Mouse (Mus musculus) left cerebral cortex, adult 8-10 months (tissue): ENCODE data around the gene Gpr183. TPM values are rescaled to one million over a fixed set of nuclear protein-coding genes. Genes with fewer than 3 reads are reported as not detected.

Experiments used
- DNase-seq, 2 experiments: peaks; one replicate each; pipeline ENCODE4 v3.0.0; 2022; ENCODE audit warnings: low spot score in 2 of 2
- total RNA-seq, 4 experiments: library from RNA; stranded (reverse); gene quantifications; 2 replicates each; pipeline ENCODE4 v1.2.4; 2022

Gene Gpr183
- total RNA-seq, 4 experiments from 2014 or later, result 0.44 to 2.6 (median 1.2) TPM

DNA sequence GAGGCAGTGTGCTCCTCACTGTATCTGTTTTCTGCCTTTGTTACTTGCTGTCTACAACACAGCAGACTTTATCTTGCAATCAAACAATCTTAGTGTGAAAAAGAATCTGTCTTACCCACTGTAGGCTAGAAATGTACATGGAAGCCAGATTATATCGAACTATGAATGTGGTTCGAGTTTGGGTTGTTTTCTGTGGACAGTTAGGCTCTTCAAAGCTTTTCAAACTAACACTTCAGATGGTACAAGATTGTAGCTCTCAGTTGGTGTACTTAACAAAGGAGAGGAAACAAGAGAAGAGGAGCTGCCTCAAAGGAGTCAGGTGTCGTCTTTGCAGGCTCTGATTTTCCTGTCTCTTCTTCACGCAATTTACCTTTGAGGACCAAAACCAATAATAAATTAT, 22.7 kb upstream of the Gpr183 start:
- no peak for DNase-seq

- no peak for DNase-seq
These were observed 22.3 kb upstream of the Gpr183 start for GRCm38 (mm10) chr14:121987287-121987686.

- no peak for DNase-seq
These were observed 21.0 kb upstream of the Gpr183 start for GRCm38 (mm10) chr14:121986028-121986427.

GRCm38 (mm10) chr14:121985477-121985876, 20.5 kb upstream of the Gpr183 start:
- no peak for DNase-seq

DNA sequence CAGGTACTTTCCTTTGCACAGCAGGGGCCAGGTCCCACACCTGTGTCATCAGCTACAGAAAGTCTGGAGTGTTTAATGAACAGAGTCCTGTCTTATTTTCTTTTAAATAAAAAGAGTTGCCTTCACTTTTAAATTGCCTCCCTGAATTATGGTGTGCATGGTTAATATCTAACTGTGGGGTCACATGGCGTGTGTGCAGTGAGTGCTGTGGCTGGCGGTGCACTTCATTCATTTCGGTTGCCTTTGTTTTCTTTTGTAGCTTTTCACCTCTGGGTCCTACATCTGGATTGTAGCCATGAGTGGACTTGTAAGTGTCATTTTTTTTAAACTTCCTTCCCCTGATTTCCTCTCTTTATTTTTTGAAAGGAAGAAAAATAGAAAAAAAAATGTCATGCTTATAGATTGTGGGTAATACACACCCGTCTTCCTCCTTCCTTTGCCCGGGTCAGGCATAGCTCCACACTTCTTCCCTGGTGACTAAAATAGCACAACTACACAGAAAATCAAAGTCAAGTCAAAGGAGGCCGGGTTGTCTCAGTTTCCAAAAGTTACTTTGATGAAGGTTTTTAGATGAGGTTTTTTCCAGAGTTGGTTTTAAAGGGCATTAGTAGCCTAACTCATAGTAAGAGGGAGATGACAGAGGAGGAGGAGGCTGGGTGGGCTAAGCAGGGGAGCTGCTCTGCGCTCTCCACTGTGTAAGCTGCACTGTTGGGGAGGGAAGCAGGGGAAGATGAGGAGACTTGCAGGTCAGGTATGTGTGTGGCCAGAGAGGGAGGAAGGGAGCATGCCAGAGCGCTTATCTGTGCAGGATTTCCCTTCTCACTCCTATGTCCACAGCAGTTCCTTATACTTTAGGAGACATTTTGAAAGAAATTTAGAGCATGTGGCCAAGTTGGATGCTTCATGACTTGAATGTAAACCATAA, 18.3 kb upstream of the Gpr183 start:
- DNase-seq, result no peak

DNA sequence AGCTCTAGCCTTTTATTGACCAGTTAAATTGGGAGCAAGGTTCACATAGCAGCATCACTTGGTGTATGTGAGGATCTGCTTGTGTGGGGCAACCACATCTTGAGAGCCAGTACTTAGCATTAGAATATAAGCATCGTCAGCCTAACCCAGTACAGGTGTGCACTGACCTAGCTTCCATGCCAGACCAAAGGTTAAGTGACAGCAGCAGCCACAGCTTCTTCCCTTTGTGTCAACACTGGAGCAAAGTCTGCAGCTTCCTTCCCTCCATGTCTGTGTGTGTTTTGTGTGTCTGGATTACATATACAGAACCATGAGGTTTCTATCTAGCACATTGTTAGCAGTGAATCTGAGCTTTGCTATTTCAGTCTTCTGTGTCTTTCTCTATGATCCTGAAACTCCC, 16.5 kb upstream of the Gpr183 start:
- DNase-seq, result no peak

DNA sequence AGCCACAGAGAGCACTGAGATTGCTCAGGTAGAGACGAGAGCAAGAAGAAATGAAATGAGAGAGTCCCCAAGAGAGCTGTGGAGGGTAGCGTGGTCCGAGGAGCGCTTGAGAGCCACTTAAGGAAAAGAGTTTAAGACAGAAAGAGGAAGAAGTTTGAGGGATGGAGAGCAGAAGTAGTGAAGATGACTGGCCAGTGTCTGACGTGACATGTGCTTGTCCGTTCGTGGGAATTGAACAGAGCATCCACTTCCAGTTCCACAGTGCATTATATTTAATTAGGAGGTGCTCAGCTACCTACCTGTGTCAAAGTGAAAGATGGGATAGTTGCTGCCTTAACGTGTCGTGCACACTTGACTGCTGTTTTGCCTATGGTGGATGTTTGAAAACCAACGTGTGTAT, 8.1 kb upstream of the Gpr183 start:
- DNase-seq, result no peak

- DNase-seq, result no peak
These were observed 5.4 kb upstream of the Gpr183 start for GRCm38 (mm10) chr14:121970402-121970801.

- DNase-seq, result no peak
These were observed 2.1 kb upstream of the Gpr183 start for GRCm38 (mm10) chr14:121967095-121967494.

DNA sequence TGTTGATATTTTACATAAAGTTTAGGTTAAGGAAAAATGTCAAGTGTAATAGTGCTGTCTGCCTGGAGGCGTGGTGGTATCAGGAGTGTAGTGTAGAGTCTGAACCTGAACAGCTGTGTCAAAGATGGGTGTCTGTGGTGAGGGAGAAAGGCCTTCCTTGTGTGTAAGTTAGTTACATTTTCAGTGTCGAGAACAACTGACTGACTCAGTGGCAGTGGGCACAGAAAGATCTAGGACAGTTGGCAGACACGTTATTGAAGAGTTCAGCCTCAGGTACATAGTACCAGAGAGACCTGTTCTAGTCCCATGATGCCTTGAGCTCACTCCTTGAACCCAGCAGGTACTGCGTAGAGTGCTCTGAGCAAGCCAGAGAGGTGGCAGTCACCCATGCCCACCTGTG, 466 bp upstream of the Gpr183 start:
- no peak for DNase-seq

GRCm38 (mm10) chr14:121963942-121964335, 1.1 kb downstream of the Gpr183 start:
- DNase-seq, result no peak

DNA sequence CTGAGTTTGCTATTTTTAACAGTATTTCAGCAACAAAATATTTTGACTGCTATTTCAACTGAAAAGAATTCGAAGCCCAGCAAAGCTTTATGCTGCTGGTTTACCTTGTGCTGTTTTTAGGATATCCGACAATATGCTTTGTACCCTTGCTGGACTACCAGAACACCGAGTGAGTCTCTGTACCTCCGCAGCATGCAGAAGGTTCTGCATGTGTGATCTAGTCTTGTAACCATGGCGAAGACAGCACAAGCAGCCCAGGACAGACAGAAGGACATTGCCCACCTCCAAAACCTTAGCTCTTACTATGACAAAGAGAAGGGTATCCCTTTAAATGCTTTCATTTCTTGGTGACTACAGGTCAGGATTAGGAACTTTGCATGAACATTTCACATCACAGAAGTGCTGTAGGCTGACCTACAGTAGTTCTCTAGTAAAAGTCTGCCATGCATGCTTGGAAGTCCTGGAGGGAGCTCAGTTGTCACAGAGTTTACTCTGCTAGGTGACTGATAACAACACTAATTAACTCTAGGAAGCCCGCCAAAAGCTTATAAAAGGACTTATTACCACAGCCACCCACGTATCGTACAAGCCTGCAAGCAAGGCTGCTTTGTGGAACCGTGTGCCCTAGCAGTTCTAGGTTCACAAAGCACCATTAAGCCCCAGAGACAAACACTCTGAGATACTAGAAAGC, 1.6 kb downstream of the Gpr183 start:
- DNase-seq, result no peak

DNA sequence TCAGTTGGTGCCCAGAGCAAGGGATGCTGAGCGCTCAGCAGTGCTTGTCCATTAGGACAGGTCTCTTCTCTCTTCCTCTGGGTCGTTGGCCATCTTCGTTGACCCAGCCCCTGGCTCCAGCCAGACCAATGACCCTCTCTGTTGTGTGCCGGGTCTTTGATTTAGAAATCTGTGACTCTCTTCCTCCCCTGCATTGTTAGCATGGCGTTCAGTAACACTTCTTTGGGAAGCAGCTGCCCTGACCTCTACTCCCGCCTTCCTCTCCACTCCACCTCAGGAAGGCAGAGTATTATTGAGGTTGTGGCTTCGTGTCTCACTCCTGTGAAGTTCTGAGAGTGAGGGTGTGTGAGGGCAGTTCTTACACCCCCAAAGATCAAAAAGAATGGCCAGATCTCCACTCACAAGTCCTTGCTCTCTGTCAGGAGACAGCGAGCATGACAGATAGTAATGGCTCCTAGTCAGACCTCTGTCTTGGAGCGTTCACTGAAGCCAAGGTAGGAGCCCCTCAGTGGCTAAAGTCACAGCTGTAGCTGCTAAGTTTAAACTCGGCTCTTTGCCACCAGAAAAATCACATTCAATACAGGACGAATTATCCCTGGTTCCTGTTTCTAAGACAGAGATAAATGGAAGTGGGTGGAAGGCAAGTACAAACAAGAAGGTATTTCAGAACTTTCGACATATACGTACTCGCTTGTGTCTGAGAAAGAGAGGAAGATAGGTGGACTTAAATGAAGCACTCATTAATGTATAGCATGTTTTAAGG, 2.7 kb downstream of the Gpr183 start:
- no peak for DNase-seq

DNA sequence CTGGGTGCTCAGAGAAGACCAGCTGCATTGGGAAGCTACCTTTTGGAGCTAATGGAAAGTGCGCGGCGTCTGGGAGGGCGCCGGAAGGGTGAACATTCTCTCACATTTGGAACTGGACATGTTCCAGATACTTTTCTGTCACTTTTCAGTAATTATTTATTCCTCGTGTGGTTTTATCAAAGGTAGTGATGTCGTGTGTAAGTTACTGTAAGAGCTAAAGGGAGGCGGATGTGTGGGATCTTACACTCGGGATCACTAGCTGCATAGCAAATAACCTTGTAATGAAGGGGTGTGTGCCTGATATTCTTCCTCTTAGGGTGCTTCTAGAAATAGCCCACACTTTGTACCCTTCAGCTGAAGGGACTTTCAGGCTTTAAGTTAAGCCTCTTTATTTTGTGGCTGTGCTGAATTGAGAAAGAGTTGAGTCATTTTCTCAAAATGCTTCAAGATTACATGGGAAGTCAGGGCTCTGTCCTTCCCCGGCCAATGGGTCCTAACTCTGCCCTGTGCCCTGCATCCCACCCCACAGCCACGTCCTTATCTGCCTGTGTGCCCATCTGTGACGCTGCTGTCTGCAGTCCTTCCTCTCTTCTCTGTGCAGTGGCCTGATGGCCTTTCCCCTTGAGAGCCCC, 3.4 kb downstream of the Gpr183 start:
- no peak for DNase-seq

- DNase-seq, result no peak
These were observed 4.0 kb downstream of the Gpr183 start for GRCm38 (mm10) chr14:121960997-121961396.

DNA sequence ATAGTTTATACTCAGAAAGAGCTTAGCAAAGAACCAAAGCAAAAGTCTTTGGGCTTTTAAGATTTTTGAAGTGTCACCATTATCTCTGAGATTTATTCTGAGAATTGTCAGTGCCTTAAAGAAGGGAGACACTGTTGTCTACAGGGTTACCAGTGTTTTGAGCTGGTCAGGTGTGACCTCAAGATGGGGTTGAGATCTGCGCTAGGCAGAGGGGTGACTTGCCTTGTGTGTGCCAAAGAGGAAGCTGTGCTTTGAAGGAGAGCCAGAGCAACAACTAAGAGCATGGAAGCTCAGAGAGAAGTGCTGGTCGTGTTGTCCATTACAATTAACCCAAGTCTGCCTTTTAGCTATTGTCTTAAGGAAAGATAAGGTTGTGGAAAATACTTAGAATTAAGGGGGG, 4.5 kb downstream of the Gpr183 start:
- no peak for DNase-seq

DNA sequence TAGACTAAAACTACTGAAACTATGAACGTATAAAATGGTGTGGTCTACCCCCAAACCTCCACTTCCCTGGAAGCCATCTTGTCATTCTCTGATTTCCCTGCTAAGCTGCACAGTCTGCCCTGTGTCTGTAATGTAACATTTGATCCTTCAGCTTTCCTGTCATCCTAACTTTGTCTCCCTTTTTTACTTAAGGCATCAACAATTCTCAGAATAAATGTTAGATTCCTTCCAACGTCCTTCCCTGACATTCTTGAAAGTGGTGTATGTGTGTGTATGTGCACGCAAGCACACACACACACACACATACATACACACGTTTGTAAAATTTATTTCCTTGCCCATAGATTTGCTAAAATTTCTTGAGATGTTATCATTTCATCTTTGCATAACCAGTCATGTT, 5.0 kb downstream of the Gpr183 start:
- no peak for DNase-seq

- no peak for DNase-seq
These were observed 5.4 kb downstream of the Gpr183 start for GRCm38 (mm10) chr14:121959538-121959980.

DNA sequence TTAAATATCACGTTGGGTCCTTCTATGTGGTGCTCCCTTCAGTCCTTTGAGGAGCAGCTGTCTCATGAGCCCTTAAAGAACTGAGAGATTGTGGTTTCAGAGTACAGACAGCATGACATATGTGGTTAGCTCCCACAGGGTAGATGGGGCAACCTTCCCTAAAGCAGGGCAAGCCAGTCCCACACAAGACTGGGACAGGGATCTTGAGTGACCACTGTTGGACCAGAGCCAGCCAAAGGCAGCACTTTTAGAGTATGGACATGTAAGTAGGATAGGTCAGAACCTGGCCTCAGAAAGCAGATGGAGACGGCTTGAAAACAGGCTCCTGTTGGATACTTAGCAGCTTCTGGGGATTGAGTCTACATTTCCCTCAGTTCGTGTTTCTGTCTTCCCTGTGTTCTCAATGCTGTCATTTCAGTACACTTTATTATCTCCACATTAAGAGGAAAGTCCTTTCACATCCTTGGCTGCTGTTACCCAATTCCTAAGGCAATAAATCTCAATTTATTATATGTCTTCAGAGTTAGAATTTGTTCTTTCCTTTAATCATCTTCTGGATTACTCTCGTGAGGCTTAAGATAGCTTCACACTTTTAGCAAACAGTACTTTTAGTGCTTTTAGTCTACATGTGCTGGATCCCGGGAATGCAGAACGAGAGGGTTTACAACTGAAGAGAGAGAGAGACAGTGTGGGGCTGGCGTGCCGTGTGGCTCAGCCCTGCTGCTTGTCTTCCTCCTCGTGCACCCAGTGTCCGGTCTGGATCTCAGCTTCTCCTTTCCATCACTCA, 6.1 kb downstream of the Gpr183 start:
- DNase-seq, result no peak

DNA sequence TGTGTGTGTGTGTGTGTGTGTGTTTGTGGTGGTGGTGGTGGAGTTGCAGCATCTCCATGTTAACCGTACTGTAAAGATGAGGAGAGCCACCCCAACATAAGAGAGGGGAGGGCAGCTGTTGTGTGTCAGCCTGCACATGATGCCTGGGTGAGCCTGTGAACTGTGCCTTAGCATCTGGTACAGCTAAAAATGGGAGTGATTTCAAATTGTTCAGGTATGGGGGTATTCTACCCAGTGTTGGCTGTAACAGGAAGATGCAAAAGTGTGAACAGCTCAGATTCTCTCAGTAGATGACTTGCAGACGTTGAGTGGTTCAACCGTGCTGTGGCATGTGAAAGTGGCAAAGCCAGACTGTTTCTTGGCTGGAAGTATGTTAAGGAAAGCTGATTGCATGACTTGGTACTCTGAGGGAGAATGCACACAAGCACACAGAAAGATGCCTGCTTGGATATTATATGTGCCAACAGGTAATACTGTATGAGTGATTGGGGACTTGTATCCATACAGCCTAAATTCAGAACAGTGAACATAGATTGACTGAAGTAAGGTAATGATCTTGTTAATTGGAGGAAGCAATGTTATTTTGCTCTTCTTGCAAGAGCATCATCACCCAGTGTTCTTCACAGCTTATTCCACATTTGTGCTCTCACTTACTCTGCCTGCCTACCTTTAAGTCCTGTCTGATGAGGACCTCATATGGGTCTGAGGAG, 6.8 kb downstream of the Gpr183 start:
- DNase-seq, result no peak
